ENCODE assay signal across 17 mouse cellular contexts in the genomic region with DNA sequence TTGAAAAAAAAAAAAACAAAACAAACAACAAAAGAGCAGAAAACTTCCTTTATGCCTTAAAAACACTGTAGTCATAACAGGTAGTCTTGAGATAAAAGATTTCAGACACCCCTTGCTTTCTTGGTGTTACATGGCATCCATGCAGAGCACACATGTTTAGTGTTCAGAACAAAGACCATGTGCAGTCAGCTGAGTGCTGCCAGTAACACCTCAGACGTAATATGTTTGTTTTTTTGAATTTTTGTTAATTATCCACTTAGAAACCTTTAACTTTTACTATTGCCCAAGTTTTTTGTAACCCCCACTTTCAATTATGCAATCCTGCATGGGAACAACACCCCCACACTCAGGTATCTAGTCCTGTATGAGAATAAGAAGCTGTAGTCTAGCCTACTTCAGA. TPM values are rescaled to one million over a fixed set of nuclear protein-coding genes. Genes with fewer than 3 reads are reported as not detected.
"Had no signal": no experiment of that assay in that cellular context is flagged by ENCODE, and none has a peak within 500 bp of the region (broad histone marks: within the 10 kb centered on the region; RNA-seq: fewer than 3 reads in every experiment).

No protein-coding gene starts in this region.

- H3K36me3 ChIP-seq: lung, embryonic 15.5 days; midbrain, embryonic 13.5 days; midbrain, embryonic 15.5 days; neural tube, embryonic 12.5 days; stomach, embryonic 15.5 days had no signal

- H3K27ac ChIP-seq: lung, embryonic 15.5 days; macrophage; midbrain, embryonic 13.5 days; midbrain, embryonic 15.5 days; neural tube, embryonic 12.5 days; stomach, embryonic 15.5 days; stomach, postnatal 0 days had no signal

- H3K27me3 ChIP-seq: lung, embryonic 15.5 days; midbrain, embryonic 13.5 days; midbrain, embryonic 15.5 days; neural tube, embryonic 12.5 days; stomach, embryonic 15.5 days had no signal

- H3K4me3 ChIP-seq: lung, embryonic 15.5 days; megakaryocyte, embryonic 14.5 days; midbrain, embryonic 13.5 days; midbrain, embryonic 15.5 days; neural tube, embryonic 12.5 days; stomach, embryonic 15.5 days had no signal

- DNase-seq: lung, adult 2 months; lung, postnatal 14 days; lung, postnatal 36 days; right cerebral cortex, postnatal 14 days; thymus, adult 2 months; thymus, postnatal 25 days; thymus, postnatal 4 days had no signal

- ATAC-seq: lung, postnatal 0 days; midbrain, embryonic 13.5 days; midbrain, embryonic 15.5 days had no signal

- H3K4me1 ChIP-seq: lung, embryonic 15.5 days; megakaryocyte, embryonic 14.5 days; midbrain, embryonic 13.5 days; midbrain, embryonic 15.5 days; stomach, embryonic 15.5 days had no signal

- H3K9me3 ChIP-seq: lung, embryonic 15.5 days; megakaryocyte, embryonic 14.5 days; midbrain, embryonic 13.5 days; midbrain, embryonic 15.5 days; neural tube, embryonic 12.5 days; stomach, embryonic 15.5 days had no signal

- H3K9ac ChIP-seq: lung, embryonic 15.5 days; midbrain, embryonic 13.5 days; midbrain, embryonic 15.5 days; neural tube, embryonic 12.5 days; stomach, embryonic 15.5 days had no signal

- H3K4me2 ChIP-seq: lung, embryonic 15.5 days; midbrain, embryonic 11.5 days; midbrain, embryonic 13.5 days; midbrain, embryonic 15.5 days; neural tube, embryonic 12.5 days; stomach, embryonic 15.5 days had no signal

RNA-seq across cellular contexts. Expression of a gene that starts 42.6 kb away (rescaled TPM):
- polyA plus RNA-seq: macrophage had no signal
